Mouse (Mus musculus): ENCODE results near the gene N4bp1.

The N4bp1 gene

GRCm38 (mm10) chr8:86861516-86861915 lies 23.5 kb downstream of the N4bp1 start:
- in situ Hi-C loops (cut with MboI) = no loop called here

- in situ Hi-C loops (cut with MboI) = no loop called here
Measured at GRCm38 (mm10) chr8:86856248-86856647, 28.8 kb downstream of the N4bp1 start.

- in situ Hi-C loops (cut with MboI) = no loop called here
Measured at GRCm38 (mm10) chr8:86854686-86855085, 30.4 kb downstream of the N4bp1 start.

- in situ Hi-C loops (cut with MboI) = no loop called here
Measured at GRCm38 (mm10) chr8:86853989-86854373, 31.1 kb downstream of the N4bp1 start.

- in situ Hi-C loops (cut with MboI) = no loop called here
Measured at GRCm38 (mm10) chr8:86853266-86853988, 31.6 kb downstream of the N4bp1 start.

- in situ Hi-C loops (cut with MboI) = no loop called here
Measured at GRCm38 (mm10) chr8:86852491-86852890, 32.6 kb downstream of the N4bp1 start.

- in situ Hi-C loops (cut with MboI) = no loop called here
Measured at GRCm38 (mm10) chr8:86848876-86849275, 36.2 kb downstream of the N4bp1 start.

GRCm38 (mm10) chr8:86848401-86848800 lies 36.7 kb downstream of the N4bp1 start:
- in situ Hi-C loops (cut with MboI) = no loop called here

- in situ Hi-C loops (cut with MboI) = no loop called here
Measured at GRCm38 (mm10) chr8:86847091-86847490, 38.0 kb downstream of the N4bp1 start.

- in situ Hi-C loops (cut with MboI) = no loop called here
Measured at GRCm38 (mm10) chr8:86845875-86846274, 39.2 kb downstream of the N4bp1 start.

- in situ Hi-C loops (cut with MboI) = no loop called here
Measured at GRCm38 (mm10) chr8:86844856-86845255, 40.2 kb downstream of the N4bp1 start.

GRCm38 (mm10) chr8:86843896-86844295 lies 41.2 kb downstream of the N4bp1 start:
- in situ Hi-C loops (cut with MboI) = no loop called here

- in situ Hi-C loops (cut with MboI) = no loop called here
Measured at GRCm38 (mm10) chr8:86841556-86842309, 43.3 kb downstream of the N4bp1 start.

GRCm38 (mm10) chr8:86840120-86840693 lies 44.9 kb downstream of the N4bp1 start:
- in situ Hi-C loops (cut with MboI) = no loop called here

- in situ Hi-C loops (cut with MboI) = no loop called here
Measured at GRCm38 (mm10) chr8:86838707-86839438, 46.2 kb downstream of the N4bp1 start.

- in situ Hi-C loops (cut with MboI) = no loop called here
Measured at GRCm38 (mm10) chr8:86837234-86837633, 47.8 kb downstream of the N4bp1 start.

- in situ Hi-C loops (cut with MboI) = no loop called here
Measured at GRCm38 (mm10) chr8:86835881-86836280, 49.2 kb downstream of the N4bp1 start.

- in situ Hi-C loops (cut with MboI) = no loop called here
Measured at GRCm38 (mm10) chr8:86834496-86835260, 50.4 kb downstream of the N4bp1 start.

GRCm38 (mm10) chr8:86833937-86834336 lies 51.1 kb downstream of the N4bp1 start:
- in situ Hi-C loops (cut with MboI) = no loop called here

- in situ Hi-C loops (cut with MboI) = no loop called here
Measured at GRCm38 (mm10) chr8:86828925-86829324, 56.1 kb downstream of the N4bp1 start.

GRCm38 (mm10) chr8:86827199-86827598 lies 57.9 kb downstream of the N4bp1 start:
- in situ Hi-C loops (cut with MboI) = no loop called here

- in situ Hi-C loops (cut with MboI) = no loop called here
Measured at GRCm38 (mm10) chr8:86826538-86826937, 58.5 kb downstream of the N4bp1 start.

Measured in mature B cell (primary cell).